Mouse (Mus musculus): Measurements from ENCODE around the gene Pygo2.

The Pygo2 gene

GRCm38 (mm10) chr3:89430171-89431159 is at the start of gene Pygo2:
Gene Pygo2, plus strand, starts transcription at chr3:89430214.
- DNase-seq = peak; percentile 97

GRCm38 (mm10) chr3:89380291-89380690 is 49.7 kb upstream of the Pygo2 start:
- no peak for DNase-seq

DNA sequence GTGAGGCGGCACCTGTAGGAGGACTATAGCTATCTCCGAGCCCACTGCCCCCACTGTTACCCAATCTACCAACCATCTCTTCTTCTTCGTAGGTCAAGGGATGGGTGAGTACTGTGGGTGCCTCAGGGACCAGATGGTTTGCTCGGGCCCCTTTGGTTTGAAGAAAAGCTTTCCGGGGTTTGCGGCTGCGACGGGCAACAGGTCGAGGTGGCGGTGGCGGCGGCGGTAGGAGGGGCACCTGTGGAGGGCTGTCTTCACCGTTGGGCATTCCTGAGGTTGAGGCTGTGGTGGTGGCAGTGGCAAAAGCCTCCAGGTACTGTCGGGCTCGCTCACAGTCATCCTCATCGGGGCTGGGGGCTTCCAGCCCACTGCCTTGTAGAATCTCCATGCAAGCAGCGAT is 49.3 kb upstream of the Pygo2 start:
- DNase-seq = no peak

GRCm38 (mm10) chr3:89381233-89381632 is 48.8 kb upstream of the Pygo2 start:
- no peak for DNase-seq

GRCm38 (mm10) chr3:89382033-89382882 is 47.8 kb upstream of the Pygo2 start:
- DNase-seq = no peak

DNA sequence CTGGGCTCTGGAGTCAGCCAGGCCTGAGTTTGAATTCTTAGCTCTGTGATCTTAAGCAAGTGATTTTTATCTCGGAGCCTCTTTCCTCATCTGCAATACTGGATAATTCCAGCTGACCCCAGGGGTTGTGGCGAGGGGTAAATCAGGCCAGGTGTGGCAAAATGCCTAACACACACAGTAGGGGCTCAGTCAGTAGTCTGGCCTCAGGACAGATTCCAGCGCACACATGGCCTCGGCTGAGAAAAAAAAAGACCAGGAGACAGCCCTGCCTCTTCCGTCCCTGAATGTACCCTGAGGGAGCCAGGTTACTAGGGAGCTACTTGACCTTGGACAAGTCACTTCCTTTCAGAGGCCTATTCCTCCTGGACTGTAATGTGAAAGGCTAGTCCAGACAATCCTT is 47.1 kb upstream of the Pygo2 start:
- DNase-seq = no peak

DNA sequence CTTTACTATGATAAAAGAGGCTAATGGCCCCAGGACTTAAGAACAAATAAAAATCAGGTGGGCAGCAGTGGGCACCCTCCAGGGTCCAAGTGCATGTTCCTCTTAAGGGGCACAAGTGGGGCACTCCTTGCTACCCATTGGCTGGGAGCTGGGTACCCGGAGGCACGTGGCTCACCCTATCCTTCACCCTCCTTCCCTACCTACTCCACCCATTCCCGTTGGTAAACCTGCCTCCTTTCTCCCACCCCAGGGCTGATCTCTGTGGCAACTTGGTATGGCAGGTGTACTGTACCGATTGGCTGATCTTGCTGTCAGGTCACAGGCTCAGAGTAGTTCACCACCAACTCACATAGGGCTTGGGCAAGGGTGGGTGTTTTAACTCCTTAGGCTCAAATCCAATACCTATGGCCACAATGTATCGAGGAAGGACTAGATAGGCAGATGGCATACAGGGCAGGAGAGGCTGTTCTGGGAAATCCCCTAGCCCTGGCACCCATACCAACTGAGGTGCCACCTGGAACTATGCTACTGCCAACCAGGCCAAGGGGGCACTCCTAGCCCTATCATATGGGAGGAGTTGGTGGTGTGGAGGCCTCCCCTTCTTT is 46.3 kb upstream of the Pygo2 start:
- no peak for DNase-seq

DNA sequence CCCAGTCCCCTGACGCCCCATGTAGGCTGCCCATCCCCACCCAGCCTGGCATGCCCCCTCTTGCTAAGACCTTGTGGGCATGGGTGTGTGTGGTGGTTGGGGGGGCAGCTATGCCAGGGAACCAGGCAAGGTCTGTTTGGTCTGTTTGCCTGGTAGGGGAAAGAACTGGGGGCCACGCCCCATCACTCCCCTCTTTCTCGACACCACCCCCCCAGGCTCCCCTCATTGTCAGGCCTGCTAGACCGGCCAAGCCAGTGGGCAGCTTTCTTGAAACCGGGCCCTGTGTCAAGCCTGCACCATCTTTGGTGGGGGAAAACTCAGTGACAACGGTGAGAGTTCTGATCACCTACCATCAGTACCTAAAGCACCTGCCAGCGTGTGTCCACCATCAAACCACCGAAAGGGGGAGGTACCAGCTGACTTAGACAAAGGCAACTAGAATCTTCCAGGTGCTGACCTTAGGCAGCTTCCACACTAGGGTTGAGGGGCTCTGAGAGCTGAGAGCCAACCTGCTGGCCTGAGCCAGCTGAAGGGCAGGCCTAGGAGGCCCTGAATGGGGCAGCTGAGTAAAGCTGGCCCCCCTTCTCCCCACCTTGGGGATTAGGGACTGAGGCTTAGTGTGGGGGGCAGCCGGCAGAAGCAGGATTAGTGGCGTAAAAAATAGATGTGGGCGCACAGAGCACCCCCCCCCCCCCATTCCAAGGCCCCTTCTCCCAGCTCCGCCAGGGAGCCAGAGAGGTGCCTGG is 45.5 kb upstream of the Pygo2 start:
- no peak for DNase-seq

- no peak for DNase-seq
Observed at GRCm38 (mm10) chr3:89385451-89385850, 44.6 kb upstream of the Pygo2 start.

- no peak for DNase-seq
Observed at GRCm38 (mm10) chr3:89386438-89387420, 43.3 kb upstream of the Pygo2 start.

DNA sequence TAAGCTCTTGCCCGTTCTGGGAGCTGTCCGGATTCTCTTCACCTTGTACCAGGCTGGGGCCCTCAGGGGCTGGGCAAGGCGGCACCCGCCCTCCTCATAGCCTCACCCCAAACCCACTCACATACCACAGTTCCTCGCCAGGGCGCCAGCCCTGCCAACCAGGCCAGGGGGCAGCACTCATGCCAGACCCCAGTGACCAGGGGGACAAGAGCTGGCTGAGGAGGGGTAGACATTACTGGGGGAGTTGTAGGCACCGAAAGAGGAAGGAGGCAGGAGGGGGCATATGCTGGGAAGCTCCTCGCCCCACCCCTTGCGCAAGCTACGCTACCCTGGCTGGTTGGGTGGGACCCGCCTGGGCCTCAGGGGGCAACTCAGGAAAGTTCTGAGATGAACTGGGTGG is 42.4 kb upstream of the Pygo2 start:
- no peak for DNase-seq

- DNase-seq = peak; percentile 69
Observed at GRCm38 (mm10) chr3:89388134-89388881, 41.7 kb upstream of the Pygo2 start.

GRCm38 (mm10) chr3:89388901-89389740 is 40.9 kb upstream of the Pygo2 start:
- peak; percentile 54 for DNase-seq

DNA sequence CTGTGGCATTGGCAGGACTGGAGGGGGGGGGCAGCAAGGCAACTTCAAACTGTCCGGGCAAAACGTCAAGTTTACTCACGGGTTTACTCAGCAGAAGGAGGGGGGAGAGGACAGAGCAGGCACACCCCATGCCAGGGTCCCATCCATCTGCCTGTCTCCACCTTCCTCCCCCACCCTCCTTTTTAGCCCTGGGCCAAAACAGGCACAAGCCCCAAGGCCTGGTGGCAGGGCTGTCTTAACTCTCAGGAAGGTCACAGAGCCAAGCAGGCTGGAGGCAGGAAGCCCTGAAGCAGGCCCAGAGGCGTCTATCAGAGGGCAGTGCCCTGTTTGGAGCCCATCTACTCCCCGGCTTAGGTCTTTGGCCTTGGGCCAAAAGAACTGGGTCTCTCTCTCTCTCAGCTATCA is 39.9 kb upstream of the Pygo2 start:
- DNase-seq = peak; percentile 50

DNA sequence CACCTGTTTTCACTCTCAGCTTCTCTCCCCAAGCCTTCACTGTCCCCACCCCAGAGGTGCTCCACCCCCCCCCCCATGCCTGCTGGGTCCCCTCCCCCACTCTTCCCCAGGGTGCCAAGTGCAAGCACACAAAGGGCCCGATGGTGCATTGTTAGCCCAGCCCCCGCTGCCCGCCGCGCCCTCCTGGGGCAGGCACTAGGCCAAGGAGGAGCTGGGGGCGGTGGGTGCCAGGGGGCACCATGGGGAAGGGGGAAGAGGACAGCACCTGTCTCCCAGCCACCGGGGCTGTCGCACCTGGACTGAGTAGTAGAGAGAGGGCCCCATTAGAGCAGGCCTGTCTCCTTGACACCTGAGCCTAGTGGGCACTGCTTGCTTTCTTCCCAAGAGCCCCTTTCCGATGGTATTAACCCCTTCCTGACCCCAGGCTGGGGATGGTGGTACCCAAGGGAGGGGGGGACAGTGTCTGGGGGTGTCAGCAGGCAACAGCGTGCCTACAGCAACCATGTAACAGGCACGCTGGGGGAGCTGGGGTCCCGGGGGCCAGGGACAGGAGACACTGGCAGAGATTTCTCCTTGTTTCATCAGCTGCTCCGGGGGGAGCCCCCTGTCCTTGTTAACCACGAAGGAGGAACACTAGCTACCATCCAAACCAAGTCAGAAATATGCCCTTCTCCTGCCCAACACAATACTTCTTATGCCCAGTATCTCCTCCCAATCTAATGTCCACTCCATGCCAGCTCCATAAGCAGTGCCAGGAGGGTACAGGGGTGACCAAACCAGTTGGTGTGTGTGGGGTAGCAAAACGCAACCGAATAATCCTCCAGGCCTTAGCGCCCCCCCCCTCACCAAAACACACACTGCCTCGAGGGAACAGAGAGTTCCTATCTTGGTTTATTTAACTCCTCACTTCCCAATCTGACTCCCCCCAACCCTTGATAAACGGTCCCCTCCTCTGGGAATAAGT is 39.0 kb upstream of the Pygo2 start:
- no peak for DNase-seq

DNA sequence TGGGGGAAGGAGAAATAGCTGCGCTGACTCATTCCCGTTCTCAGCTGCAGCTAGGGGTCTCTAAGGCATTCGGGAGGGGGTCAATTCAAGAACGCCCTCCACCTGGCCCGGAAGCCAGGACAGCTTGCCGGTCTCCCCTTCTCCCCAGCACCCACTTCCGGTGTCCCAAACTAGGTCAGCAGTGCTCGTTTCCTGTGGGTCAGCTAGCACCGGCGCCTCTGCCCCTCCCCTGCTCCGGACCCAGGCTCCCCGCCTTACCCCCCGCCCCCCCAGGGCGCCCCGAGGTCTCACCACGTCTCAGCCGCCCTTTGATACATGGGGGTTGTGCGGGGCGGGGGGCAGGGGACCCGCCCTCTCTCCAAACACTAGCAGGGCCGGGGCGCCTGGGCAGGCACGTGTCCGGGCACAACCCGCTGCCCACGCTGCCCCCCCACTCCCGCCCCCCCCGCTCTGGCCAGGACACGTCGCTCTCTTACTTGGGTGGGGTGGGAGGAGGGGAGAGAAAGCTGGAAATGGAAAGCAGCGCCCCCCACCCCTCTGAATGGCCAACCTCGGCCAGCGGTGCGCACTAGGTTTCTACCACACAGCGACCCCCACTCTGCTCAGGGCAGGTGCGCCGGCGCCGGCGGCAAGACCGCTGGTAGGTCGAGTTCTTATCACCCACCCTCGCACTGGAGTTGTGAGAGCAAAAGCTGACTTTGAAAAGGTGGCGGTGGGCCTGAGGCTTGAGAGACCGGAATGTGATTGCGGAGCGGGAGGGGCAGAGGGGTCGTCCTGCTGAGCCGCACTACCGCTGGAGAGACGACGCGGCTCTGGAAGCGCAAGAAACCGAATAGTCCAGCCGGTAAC is 38.1 kb upstream of the Pygo2 start:
- DNase-seq = peak; percentile 80

DNA sequence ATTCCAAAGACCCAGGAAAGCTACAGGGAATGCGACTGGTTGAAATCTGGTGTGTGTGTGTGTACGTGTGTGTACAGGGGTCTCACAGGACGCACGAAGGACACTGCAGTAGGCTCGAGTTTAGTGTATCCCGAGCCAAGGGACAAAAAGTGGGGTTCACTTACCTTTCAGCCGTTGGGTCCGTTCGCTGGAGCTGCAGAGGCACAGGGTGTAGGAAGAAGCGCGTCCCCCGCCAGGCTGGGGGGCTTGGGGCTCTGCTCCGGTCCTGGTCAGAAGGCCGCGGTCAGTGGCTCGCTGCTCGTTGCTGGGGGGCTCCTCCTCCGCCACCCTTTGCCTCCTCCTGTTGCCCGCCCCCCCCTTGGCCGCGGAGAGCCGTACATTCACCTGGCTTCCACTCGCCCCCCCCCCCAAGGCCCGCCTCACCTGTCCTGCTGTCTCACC is 37.1 kb upstream of the Pygo2 start:
- DNase-seq = peak; percentile 60
